Mouse (Mus musculus) T-helper 1 cell (primary cell): ENCODE measurements at regions not wholly inside any gene's neighbourhood (a gene's known extent, or its start where the extent isn't known, plus 50 kb on each side); places are given as distances from the start of the nearest gene placed in this dataset.

Experiments used
- in situ Hi-C: fragments of 300-600 bp; cut with MboI, MseI; formaldehyde crosslinking; loops from one replicate; pipeline ENCODE4 v1.15.1; 2025; ENCODE audit warnings: high pct_unique_total_duplicates

DNA sequence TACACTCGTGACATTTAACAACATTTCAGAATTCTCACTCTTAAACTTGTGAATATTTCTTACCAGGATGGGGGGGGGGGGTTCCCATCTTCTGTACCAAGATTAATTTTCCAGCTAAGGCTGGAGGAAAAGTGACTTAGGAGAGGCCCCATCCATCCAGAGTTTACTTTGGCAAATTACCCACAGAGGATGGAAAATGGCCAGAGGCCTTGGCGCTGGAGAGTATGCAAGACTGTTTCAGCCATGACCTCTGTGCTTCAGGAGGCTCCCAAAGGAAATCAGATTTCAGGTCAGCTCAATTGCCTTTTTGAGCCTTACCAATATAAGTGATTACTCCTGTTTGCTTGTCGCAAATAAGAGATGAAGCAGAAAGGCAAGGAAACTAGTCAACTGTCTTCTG lies 143.4 kb upstream of the F930015N05Rik start:
- in situ Hi-C loops: no loop called here

DNA sequence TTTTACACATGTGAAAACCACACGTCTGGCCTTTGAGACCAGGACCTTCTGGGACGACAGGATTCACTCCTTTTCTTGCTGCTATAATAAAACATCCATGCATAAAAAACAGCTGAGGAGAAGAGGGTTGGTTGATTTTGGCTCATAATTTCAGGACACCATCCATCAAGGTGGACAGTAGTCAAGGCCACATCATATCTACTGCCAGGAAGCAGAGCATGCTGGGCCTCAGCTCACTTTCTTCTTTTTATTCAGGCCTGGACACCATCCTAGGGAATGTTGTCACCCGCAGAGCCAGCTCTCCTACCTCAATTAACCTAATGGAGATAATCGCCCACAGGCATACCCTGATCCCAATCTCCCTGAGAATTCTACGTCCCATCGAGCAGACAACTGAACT lies 149.6 kb upstream of the F930015N05Rik start:
- in situ Hi-C loops: no loop called here

DNA sequence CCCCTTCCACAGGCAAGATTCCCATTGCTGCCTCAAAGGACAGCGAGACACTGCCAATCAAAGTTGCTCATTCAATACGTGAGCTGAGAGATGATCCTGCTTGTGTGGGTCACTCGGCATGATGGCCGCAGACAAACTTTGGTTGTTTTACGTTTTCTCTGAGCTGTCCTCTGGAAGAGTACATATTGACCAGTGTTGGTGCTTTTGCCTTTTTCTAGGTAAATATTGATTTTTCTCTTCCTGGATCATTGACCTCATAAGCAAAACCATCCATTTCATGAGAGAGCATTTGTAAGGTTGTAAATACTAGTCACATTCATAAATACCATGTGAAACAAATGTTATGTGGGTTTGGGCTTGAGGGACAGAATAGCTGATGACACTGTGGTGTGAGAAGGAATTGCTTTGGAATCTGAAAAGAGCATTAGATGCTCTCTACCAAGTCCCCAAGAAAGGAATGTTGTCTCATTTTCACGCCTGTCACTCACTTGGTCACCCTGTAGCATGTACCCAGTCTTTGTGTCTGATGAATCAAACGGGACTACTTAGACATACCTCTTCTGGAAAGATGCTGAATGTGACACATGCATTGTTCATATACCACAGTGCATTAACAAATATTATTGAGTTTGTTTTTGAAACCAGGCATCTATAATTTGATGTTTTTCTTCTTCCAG lies 150.7 kb upstream of the F930015N05Rik start:
- in situ Hi-C loops: no loop called here

DNA sequence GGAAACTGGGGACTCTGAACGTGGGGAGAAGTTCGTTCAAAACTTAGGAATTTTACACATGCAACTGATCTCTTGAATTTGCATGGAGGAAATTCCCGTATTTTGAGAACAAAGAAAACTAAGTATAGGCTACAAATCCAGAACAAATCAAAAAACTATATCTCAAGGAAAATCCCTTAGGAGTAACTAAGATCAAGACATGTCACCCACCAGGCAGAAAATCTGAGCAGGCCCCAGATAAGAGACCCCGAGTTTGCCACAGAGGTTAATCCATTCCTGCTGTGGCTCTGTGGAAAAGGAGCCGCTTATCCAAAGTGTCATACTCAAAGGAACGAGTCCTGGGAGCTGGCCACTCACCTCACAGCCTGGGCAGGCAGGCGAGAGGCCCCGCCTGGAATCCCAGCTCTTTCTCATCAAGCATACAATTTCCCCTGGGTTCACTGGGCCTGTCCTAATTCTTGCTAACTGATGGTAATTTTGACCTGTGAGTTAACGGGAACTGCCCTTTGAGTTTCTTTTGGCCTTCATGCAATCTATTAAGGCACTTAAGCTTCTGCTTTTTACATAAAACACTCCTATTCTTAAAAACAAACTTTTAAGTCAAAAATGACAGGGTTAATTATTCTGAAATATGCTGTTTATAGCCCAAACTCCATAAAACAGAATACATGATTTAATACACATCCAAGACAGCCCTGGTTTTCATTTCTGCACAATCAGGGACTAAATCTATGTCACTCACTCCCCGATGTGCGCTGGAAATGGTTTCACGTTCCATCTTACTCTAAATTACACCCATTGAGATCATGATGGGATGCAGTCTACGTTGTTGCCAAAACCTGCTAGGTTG lies 151.5 kb upstream of the F930015N05Rik start:
- in situ Hi-C loops: no loop called here

DNA sequence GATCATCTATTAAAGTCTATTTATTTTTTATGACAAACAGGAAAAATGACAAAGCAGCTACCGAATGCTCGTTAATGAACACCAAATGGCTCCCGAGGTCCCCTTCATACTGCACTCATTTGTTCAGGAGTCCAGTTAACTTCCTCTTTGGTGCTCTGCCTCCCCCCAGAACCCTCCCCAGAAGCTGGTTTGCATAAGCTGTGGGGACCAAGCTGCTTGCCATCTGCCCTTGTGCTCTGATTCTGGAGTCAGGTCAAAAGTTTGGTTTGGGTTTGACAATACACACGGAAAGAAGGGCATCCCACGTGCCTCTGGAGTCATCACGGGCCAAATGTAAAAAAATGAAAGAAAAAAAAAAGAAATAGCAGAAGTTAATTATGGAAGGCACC lies 152.1 kb upstream of the F930015N05Rik start:
- in situ Hi-C loops: no loop called here

DNA sequence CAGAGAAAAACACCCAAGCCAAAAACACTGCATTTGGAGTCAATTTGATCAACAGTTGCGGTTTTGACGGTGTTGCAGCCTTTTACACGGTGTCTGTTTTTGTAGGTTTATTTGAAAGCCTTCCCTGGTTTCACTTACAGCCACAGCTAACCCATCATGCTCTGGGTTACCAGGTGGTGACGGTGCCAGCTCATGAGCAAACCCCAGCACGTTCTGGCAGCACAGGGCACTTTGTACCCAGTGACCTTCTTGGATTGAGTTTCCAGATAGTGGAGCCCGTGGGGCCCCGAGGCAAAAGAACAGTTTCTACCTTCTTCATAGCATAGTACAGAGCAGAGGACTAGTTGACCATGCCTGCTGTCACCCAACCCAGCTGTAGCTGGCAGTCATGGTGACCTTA lies 152.6 kb upstream of the F930015N05Rik start:
- in situ Hi-C loops: no loop called here

DNA sequence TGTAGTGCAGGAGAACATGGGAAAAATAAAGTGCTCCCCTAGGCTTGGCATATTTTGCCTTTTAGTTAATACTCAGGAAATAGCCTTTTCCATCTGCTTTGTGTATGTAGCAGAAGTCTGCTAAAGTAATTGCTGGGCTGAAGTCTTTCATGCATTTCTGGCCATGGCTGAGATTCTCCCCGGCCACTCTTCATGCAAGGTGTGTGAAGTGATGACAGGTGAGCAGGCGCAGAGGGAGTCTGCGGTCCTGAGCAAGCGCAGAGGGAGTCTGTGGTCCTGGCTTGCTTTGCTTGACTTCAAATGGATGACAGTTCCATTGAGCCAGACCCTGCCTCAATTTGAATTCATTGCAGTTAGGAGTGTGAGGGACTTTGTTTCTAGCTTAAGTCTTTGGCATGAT lies 153.6 kb upstream of the F930015N05Rik start:
- in situ Hi-C loops: no loop called here

DNA sequence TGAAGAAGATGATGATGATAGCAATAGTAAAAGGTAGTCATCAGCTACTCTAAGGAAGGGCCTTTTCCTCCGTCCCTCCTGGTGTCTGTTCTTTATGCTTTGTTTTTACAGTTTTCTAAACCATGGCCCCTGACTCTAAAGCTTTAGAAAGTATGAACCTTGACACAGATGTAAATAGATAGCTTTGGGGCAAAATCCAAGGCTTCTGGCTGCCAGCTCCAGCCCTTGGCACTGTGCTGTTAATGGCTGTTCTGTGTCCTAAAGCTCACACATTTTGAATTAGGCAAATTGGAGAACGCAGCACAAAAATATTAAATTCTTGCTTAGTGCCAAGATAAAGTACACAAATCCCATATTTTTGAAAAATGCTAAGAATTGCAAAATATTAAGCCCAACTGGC lies 155.8 kb upstream of the F930015N05Rik start:
- in situ Hi-C loops: no loop called here

DNA sequence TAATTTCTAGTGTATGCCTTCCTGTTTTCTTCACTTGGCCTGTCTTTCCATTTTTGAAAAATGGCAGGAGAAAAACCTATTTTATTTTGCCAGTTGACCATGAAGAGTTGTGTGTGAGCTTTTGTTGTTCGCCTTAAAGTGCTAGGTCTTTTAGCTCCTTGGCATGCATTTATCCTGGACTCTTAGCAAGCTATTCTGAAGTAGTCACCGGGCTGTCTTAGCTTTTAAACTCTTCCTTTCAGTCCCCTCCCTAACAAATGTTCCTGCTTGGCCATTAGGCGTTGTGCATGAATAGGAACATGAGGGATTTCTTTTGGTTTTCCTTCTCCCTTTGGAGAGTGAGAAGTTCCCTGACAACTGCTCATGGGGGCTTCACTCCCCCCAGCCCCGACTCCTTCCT lies 160.9 kb upstream of the F930015N05Rik start:
- in situ Hi-C loops: no loop called here

DNA sequence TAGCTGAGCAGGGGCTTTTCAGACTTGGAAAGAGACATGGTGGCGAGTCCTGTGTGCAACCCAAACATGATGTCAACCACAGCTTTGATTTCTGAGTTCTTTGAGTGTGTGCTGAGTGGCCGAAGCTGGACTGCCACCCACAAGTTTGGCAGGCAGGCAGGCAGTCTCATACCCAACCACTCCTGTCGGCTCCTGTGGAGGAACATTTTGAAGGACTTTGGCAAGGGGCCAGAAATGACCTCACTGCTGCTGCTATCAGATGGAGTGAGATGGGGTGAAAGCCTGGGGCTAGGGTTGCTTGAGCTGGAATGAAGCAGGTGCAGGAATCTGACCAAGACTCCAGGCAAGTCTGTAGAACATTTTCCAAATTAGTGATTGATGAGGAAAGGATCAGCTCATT lies 162.7 kb upstream of the F930015N05Rik start:
- in situ Hi-C loops: no loop called here

DNA sequence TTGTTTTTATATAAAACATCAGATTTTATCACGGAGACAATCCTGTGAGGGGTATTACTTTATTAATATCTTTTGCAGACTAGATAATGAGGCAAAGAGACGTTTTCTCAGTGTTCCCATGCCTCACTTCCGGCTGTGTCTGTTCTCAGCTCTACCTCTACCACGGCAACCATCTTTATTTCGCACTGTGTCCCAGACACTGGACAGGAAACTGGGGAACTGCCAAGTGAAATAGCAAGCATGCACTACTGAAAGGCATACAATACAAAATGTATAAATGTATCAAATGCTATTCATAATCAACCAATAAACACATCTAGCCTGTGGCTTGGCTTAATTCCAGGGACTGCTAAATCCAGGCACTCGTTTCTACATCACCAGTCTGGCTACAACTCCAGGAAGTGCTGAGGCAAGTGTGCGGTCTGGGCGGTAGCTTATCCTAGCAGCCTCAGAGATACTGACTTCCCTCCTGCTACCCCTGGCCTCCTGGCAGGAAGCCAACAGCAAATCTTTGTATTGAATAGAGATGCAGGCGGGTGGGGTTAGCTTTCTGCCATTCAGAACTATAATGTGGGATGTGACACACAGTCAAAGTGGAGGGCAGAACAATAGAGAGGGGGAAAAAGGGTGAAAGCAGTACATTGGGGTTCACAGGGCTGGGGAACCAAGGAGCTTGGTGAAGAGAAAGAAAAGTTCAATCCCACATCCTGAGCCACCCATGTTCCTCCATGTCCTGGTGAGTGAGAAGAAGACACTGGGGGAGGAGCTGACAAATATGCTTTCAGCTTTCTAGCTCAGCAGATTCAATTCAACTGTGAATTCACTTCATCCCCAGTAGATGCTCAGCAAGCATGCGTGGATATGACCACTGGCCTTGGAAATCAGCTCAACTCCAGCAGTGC lies 164.0 kb upstream of the F930015N05Rik start:
- in situ Hi-C loops: no loop called here

DNA sequence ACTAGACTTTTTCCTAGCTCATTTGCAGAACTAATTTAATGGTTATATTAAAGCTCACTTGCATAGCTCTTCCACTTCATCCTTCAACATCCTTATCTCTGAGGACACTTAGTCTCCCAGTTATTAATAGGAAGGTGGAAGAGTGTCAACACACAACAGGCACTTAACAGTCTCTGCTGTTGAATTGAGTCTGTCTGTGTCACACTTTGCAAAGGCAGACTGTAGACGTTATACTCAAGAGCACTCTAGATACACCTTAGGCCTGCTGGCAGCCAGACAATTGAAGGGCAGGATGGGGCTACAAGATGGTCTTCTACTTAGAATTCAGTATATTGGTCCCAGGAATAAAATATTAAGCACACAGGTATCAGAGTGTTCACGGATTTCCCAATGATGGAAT lies 172.6 kb upstream of the F930015N05Rik start:
- in situ Hi-C loops: no loop called here

DNA sequence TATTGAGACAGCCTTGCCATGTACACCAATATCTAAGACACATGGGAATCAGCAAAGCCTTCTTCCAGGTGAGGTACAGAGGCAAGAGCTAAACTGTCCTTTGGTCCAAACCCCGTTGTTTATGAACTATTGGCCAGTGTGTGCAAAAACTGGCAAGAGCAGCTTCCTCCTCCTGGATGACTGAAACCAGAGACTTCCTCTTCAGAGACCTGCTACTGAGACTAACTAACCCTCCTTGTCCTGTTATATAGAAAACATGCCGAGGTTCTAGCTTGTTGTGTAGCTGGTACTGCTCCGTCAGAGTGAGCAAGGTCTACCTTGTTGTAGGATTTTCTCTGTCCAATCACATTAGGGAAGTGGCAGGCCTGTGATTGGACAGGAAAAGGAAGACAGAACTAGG lies 174.3 kb upstream of the F930015N05Rik start:
- in situ Hi-C loops: no loop called here

DNA sequence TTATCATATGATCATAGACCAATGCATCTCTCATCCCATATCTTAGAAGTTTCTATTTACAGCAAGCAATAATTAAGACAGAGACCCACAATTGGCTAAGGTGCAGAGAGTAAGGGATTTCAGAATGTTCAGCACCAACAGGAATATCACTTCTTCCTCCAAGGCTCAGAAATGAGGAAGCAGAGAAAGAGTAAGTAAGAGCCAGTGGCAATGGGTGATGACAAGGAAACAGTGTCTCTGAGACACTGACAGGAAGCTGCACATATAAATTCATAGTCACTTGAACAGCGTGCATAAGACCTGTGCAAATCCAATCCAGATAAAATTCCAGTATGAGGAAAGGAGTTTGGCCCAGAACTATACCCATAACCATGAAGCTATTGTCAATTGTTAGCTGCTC lies 178.7 kb upstream of the F930015N05Rik start:
- in situ Hi-C loops: no loop called here

DNA sequence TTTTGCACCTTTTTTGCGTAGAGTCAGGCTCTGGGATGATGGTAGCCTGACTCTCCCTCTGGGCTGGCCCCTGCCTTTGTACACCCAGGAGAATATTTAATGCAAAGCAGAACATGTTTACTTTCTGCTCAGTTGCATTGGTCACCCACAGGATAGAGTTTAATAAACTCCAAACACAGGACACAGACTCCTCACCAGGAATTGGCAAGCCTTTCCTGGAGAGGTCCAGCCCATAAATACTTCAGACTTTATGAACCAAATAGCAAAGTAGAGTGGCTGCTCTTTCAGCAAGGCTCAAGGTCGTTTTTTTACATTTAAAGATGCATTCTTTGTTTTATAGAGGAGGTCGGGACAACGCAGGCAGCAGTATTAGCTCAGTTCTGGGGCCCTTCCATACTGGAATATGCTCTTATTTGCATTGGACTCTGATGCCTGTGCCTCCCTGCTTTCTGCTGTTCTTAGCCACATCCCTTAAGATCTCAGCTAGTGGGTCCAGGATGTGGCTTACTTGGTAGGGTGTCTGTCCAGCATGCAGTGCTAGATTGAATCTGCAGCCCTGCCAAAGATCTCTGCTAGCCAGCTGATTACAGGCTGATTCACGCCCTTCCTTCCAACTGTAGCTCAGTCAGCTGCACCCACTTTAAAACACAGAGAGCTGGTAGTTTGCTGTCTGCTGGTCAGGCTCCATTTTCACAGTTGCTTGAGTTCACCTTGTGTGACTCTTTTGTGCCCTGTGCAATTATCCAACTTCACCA lies 182.4 kb upstream of the F930015N05Rik start:
- in situ Hi-C loops: no loop called here

DNA sequence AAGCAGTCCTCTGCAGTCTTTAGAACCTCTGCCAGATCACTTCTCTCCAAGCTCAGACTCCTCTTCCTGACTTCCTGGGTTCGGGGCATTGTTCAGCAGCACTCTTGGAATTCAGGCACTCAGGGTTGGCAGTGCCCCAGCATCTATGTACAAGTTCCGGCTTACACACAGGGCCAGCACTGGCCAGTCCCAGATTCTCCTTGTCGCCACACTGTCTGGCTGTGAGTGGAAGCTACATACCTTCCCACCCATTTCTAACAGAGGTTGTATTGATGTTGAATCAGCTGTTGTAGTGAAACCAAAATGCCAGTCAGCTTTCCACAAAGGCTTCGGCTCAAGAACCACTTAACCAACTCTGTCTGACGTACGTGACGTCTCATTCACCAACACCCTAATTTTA lies 190.7 kb upstream of the F930015N05Rik start:
- in situ Hi-C loops: no loop called here

DNA sequence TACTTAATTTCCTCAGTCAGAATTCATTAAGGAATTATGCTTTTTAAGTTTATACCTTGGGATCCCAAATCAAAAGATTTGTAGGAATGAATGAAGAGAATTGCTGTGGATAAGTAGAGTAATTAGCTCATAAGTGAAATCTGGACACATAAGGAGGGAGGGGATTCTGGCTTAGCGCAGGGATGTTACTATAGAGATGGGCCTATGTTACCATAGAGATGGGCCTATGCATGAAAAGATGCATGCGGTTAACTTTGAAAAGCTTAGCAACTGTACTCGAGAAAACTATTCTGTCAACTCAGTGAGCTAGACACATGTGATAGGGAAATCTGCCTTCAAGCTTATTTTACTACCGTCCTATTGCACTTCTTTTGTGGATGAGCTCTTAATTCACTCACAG lies 204.5 kb upstream of the F930015N05Rik start:
- in situ Hi-C loops: no loop called here

DNA sequence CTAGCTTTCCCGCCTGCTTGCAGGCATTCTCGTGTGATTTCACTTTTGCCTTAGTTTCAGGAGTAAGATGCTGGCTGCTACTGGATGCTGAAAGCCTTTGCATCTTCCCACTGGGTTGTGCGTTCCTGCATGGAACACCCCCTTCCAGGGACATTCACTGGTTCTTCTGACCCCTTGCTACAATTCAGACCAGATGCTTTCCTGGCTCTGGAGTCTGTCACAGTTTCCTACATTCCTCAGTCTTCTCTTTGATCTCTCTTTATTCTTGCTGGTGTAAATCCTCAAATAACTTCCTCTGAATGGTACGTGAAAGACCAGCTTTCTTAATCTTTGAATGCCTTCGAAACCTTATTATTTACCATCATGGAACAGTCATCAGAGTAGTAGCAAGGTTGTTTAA lies 206.7 kb upstream of the F930015N05Rik start:
- in situ Hi-C loops: no loop called here

DNA sequence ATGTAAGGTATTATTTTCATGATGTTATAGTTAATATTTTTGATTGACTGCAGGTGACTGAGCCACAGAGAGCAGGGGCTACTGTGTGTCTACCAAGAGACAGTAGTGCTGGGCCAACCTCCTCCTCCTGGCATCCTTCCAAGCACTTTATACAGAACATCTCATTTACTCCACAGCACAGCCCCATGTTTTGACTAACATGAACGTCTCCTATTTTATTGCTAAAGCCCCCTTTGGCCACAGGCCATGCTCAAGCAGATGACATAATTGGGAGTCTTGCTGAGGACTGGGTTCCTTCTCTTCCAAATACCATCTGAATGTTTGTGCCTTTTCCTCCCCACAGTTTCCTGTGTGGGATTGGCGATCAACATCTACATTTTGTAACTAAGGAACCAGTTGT lies 211.5 kb upstream of the F930015N05Rik start:
- in situ Hi-C loops: no loop called here

DNA sequence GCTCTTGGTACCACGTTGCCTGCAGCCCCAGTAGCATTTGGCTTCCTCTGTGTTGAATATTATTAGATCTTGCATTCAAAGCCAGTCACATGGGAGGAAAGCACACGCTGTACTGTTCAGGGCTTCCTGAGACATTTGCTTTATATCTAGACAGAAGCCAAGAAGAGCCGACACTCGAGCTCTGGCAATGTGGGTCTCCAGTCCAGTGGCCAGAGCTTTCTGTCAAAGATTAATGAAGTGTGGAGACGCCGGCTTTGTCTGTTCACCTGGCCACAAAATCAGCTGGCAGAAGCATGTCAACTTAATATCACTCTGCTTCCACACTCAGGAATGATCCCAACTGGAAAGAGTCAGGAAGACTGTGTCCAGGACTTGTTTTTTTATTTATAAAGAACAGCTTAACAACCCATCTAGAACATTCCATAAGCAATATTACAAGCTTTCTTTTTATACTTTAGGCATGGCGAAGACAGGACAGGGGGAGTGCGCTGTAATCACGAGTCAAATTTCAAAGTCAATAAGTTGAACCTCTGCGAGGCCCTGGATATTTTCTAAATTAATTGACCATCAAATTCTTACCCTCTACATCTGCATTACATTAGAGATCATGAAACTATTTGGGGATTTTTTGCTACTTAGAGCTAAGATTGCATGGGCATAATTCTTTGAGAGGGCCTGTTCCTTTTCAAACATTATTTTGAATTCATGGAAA lies 214.3 kb upstream of the F930015N05Rik start:
- in situ Hi-C loops: no loop called here

DNA sequence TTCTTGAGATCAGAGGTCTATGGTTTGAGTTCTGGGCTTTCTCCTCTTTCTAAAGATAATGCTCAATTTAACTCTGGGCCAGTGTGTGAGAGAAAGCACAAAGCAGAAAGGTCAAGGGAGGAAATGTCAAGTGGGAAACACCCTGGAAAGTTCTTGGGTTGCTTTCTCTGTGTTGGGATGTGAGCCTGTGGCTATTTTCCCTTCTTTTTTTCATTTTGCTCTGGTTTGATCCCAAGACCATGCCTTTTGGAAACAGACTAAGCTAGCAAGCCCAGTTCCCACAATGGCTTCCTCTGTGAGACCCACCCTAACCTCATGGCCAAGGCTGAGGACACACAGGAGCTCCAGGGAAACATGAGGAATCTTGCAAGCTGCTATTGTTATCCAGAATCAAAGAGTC lies 216.4 kb upstream of the F930015N05Rik start:
- in situ Hi-C loops: no loop called here
